Mouse (Mus musculus) left cerebral cortex, postnatal 14 days (tissue): ENCODE data around the gene Bmper. TPM values are rescaled to one million over a fixed set of nuclear protein-coding genes. Genes with fewer than 3 reads are reported as not detected.
A peak's percentile ranks its signal among the peaks of the same experiment; 100 is the strongest.

Experiments used
- DNase-seq, 2 experiments: peaks; one replicate each; pipeline ENCODE4 v3.0.0; 2021 to 2022; ENCODE audit warnings: low spot score in 2 of 2, mixed read lengths in 1 of 2
- intact Hi-C: fragments of 180-260 bp; cut with DNase I; formaldehyde crosslinking; loops from one replicate; pipeline ENCODE4 v1.15.1; 2025
- long read RNA-seq, 2 experiments: library from polyadenylated mRNA; stranded (forward); transcript quantifications; one replicate each; pipeline ENCODE4 v2.0.0; 2021
- total RNA-seq, 2 experiments: library from RNA; stranded (reverse); gene quantifications; 2 replicates each; pipeline ENCODE4 v1.2.3; 2021

Bmper gene
- total RNA-seq, result 1 to 10 TPM; 5.0 to 5.3 TPM
- long read RNA-seq, experiment 1, partial matches to known transcripts, result 0 of 1 reads
- long read RNA-seq, experiment 1, other reads (novel, unspliced or antisense), result 0 of 1 reads
- long read RNA-seq, experiment 2, result 0 reads

GRCm38 (mm10) chr9:23222841-23223548 is at the start of gene Bmper:
Gene Bmper (plus strand): TSS chr9:23223076.
- DNase-seq, result peak; percentile 32 to 57
- intact Hi-C loops, result no loop called here

GRCm38 (mm10) chr9:23177476-23177875 is 45.4 kb upstream of the Bmper start:
- peak; percentile 9 to 15 for DNase-seq
- intact Hi-C loops, result no loop called here

GRCm38 (mm10) chr9:23187181-23187580 is 35.7 kb upstream of the Bmper start:
- no peak for DNase-seq

DNA sequence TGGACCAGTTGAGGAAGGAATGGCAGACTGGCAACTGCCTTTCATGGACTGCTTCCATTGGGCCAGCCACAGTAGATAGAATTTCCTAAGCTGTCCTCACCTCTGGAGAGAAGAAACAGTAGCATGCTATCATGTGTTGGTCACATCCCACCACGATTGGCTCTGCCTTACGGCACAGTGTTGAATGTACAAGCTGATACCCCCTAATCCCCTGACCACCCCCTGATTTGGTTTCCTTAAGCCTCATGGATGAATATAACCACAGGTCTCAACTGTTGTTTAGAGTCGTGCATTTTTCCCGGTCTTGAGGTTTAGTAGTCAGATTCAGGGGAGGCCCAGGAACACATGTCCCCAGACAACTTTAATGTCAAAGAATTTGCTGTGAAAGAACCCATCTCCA is 34.7 kb upstream of the Bmper start:
- intact Hi-C loops, result no loop called here
- no peak for DNase-seq

More at GRCm38 (mm10) chr9:23187181-23187580, 35.7 kb upstream of the Bmper start:
- intact Hi-C loops, result no loop called here

DNA sequence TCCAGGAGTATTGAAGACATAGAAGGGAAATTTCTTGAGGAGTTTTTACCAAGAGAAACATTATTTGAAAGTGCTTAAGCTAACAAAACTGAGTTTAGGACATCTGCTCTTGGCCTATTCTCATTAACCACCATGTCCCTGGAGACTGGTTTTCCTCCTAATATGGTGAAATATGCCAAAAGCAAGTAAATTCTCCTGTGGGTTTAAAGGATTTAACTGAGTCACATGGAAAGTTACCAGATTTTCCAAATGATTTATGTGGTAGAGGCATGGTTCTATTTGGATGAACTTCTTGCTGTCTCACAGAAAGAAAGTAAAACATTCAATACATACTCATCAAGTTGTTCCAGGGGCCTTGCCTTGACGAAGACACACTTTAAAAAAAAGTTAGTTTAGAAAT is 31.9 kb upstream of the Bmper start:
- no peak for DNase-seq
- intact Hi-C loops, result no loop called here

- no peak for DNase-seq
- intact Hi-C loops, result no loop called here
Measured at GRCm38 (mm10) chr9:23191431-23191830, 31.4 kb upstream of the Bmper start.

DNA sequence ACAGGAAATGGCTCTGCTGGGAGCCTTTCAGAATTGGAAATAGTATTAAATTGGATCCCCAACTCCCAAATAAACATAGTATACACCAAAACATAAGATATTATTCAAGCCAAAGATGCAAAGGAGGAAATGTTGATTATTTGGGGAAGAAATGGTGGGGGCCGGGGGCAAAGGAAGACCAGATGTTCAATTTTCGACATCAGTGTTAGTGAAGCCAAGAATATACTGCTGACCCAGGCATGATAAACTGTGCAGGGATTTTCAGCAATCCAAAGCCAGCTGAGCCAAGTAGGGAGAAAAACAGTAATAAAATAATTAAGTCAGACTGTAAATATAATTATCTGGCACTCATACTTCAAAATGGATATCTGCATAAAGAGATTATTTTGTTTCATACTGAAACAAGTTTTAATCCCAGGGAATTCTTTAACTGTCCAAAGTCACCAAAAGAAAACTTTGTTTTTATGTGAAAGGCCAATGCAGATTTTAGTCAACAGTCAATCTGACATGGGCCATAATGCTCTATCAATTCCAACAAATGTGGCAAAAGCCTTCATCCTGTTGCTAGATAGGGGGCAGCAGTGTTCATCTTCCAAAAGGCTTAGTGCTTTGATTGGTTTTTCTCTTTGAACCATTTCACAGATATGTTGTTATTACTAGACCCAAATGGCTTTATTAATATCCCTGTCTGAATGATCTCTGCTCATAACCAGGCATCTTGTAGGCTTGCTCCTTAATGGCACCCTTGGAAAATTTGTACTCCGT is 30.1 kb upstream of the Bmper start:
- no peak for DNase-seq
- intact Hi-C loops, result no loop called here

DNA sequence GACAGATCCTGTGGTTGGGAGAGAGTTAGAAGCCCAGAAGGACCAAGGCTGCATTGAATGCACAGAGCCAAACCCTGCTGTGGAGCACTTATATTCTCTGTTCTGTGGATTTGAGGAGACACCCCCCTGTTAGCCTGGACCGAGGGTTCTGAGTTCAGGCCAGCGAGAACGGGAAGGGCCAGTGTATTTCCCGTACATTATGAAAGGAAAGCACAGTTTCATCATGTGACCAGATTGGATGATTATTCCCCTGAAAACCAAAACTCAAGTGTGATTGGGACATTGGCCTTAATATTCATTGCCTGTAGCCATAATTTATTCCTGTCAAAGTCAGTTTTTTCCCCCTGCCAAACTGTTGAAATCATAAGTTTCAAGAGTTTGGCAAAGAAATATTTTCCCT is 23.9 kb upstream of the Bmper start:
- intact Hi-C loops, result no loop called here
- no peak for DNase-seq

- DNase-seq, result no peak
- intact Hi-C loops, result no loop called here
Measured at GRCm38 (mm10) chr9:23199841-23200240, 23.0 kb upstream of the Bmper start.

- DNase-seq, result no peak
- intact Hi-C loops, result no loop called here
Measured at GRCm38 (mm10) chr9:23200828-23201227, 22.0 kb upstream of the Bmper start.

- intact Hi-C loops, result no loop called here
- DNase-seq, result no peak
Measured at GRCm38 (mm10) chr9:23202431-23202830, 20.4 kb upstream of the Bmper start.

GRCm38 (mm10) chr9:23204339-23205288 is 18.3 kb upstream of the Bmper start:
- intact Hi-C loops, result no loop called here
- DNase-seq, result peak; percentile 15 to 24

DNA sequence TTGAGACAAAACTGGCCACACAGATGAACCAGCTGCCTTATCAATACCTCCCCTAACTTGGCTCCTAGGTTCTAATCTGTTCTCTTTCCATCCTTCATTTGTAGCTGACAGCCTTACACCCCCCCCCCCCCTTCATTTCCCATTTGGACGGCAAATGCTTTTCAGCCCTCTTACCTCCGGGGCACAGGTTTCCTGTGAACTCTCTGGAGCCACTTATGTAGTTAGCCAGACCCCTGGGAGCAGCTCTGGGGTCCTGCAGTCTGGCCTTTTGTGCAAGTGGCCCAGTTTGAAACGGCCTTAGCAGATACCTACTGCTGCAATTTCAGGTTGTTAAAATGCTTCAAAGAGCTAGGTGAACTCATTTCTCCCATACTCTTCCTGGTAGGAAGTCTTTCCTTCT is 17.6 kb upstream of the Bmper start:
- intact Hi-C loops, result no loop called here
- no peak for DNase-seq

GRCm38 (mm10) chr9:23205757-23206156 is 17.1 kb upstream of the Bmper start:
- intact Hi-C loops, result no loop called here
- DNase-seq, result no peak

DNA sequence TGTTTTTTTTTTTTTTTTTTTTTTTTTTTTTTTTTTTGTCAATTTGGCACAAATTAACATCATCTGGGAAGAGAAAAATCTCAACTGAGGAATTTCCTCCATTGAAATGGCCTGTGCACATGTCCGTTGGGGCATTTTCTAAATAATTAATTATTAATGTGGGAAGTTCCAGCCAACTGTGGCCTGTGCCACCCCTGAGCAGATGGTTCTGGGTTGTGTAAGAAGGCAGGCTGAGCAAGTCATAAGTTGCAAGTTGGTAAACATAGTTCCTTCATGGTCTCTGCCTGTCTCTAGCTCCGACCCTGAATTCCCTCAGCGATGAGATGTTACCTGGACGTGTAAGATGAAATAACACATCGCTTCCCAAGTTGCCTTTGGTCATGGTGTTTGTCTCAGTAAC is 16.7 kb upstream of the Bmper start:
- no peak for DNase-seq
- intact Hi-C loops, result no loop called here

DNA sequence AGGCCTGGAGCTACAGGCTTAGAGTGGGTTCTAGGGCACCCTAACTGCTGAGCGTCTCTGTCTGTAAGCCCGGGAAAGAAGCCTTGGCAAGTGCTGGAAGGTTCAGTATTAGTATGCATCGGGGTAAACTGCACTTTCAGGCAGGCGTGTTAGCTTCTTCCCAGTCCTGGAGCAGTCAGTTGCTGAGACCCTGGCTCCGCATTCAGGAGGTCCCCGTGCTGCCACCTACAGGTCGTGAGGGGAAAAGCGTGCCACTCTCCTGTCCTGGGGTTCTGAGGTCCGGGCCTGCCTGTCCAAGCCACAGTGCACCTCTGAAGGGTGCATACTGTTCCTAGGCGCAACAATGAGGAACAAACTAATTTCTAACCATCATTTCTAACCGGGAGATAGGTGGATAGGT is 10.6 kb upstream of the Bmper start:
- DNase-seq, result peak; percentile 67 to 83
- intact Hi-C loops, result loop anchor here (2.0 to 10.0 kb wide), 2 partner anchors 186 to 498 kb away; no protein-coding TSS in a partner anchor

- intact Hi-C loops, result loop anchor here (10.0 kb wide), 1 partner anchor 505 kb away; no protein-coding TSS in a partner anchor
- DNase-seq, result no peak
Measured at GRCm38 (mm10) chr9:23219754-23220153, 3.1 kb upstream of the Bmper start.

DNA sequence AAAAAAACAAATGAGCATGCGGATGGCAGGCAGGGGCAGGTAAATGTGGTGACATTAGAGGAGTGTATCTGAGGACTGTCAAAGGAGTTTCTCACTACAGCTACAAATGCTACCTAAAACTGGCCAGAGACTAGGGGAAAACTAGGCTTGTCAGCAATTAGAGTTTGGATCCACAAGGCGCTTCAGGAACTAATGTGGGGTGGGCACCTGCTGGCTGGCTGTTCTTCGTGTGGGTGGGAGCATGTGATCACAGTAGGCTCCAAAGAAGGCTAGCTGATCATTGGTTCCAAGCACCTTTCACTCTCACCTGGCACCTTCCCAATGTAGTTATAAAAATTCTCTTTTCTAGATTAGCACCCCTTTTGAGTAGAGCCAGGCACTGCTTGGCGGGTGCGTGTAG is 900 bp upstream of the Bmper start:
- DNase-seq, result peak; percentile 15 to 33

DNA sequence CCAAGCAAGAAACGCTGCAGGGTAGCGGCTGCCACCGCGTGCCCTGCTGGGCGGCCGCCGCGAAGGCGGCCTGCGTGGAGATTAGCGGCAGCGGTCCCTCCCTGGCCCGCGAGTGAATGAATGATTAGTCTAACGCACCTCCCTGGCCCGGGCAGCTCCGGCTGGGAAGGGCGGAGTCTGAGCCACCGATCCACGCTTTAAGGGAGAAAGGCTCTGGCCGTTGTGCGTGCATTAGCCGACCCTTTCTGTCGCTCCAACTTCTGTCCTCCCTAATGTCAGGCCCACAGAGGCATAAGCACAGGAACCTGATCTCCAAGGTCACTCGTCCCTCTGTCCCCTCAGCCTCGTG is 410 bp upstream of the Bmper start:
- intact Hi-C loops, result no loop called here
- peak in 1 of 2 experiments; percentile 21 for DNase-seq

More for the DNA sequence above, 900 bp upstream of the Bmper start:
- intact Hi-C loops, result no loop called here
